In genomic region chr8:127059826-127060225, GRCm38 (mm10) we compare ENCODE assay signal across 27 mouse cellular contexts. TPM values are rescaled to one million over a fixed set of nuclear protein-coding genes. Genes with fewer than 3 reads are reported as not detected.
"Had no signal": no experiment of that assay in that cellular context is flagged by ENCODE, and none has a peak within 500 bp of the region (broad histone marks: within the 10 kb centered on the region; RNA-seq: fewer than 3 reads in every experiment).

No protein-coding gene starts in this region.

- H3K9me3 ChIP-seq: hindbrain, embryonic 10.5 days; hindbrain, embryonic 12.5 days; intestine, embryonic 15.5 days; kidney, embryonic 15.5 days; limb, embryonic 13.5 days; limb, embryonic 15.5 days; liver, embryonic 12.5 days had no signal

- H3K4me3 ChIP-seq: gastrocnemius, adult 2 months; heart, adult 2 months; hindbrain, embryonic 10.5 days; hindbrain, embryonic 12.5 days; intestine, embryonic 15.5 days; kidney, embryonic 15.5 days; limb, embryonic 13.5 days; limb, embryonic 15.5 days; liver, embryonic 12.5 days had no signal

- H3K4me2 ChIP-seq: heart, embryonic 11.5 days; hindbrain, embryonic 12.5 days; hindbrain, embryonic 14.5 days; intestine, embryonic 15.5 days; kidney, embryonic 15.5 days; limb, embryonic 13.5 days; limb, embryonic 15.5 days; liver, embryonic 12.5 days had no signal

- ATAC-seq: hindbrain, embryonic 16.5 days; inflammation-experienced regulatory T-cells, adult 6 months; intestine, embryonic 15.5 days; intestine, postnatal 0 days; liver, embryonic 12.5 days had no signal

- DNase-seq: gastrocnemius, adult 2 months; gastrocnemius, postnatal 10 days; gastrocnemius, postnatal 25 days; heart, adult 2 months; heart, postnatal 10 days; heart, postnatal 4 days; kidney, adult 2 months; kidney, adult 9 months; kidney, postnatal 10 days; kidney, postnatal 25 days; kidney, postnatal 4 days; layer of hippocampus, adult 9-11 months; layer of hippocampus, postnatal 36 days; left cerebral cortex, postnatal 4 days had no signal

- H3K9ac ChIP-seq: hindbrain, embryonic 12.5 days; hindbrain, embryonic 14.5 days; intestine, embryonic 15.5 days; kidney, embryonic 15.5 days; limb, embryonic 13.5 days; limb, embryonic 15.5 days; liver, embryonic 12.5 days; liver, embryonic 14.5 days had no signal

- H3K27ac ChIP-seq: gastrocnemius, adult 2 months; heart, adult 2 months; hindbrain, embryonic 10.5 days; hindbrain, embryonic 12.5 days; hindbrain, embryonic 14.5 days; intestine, embryonic 15.5 days; kidney, embryonic 15.5 days; limb, embryonic 13.5 days; limb, embryonic 15.5 days; liver, embryonic 12.5 days; liver, embryonic 14.5 days had no signal

- H3K27me3 ChIP-seq: hindbrain, embryonic 12.5 days; intestine, embryonic 15.5 days; kidney, embryonic 15.5 days; limb, embryonic 13.5 days; limb, embryonic 15.5 days had no signal

- H3K36me3 ChIP-seq: hindbrain, embryonic 10.5 days; hindbrain, embryonic 12.5 days; intestine, embryonic 15.5 days; kidney, embryonic 15.5 days; limb, embryonic 13.5 days; limb, embryonic 15.5 days; liver, embryonic 12.5 days had no signal

RNA-seq across cellular contexts. Expression of gene Pard3, which starts 3.9 kb away (rescaled TPM):
- polyA plus RNA-seq: inflammation-experienced regulatory T-cells, adult 6 months had no signal
